Mouse (Mus musculus) bone marrow macrophage, adult 2 months (primary cell): ENCODE data around the gene Tgtp2.

Experiments used
- CTCF ChIP-seq: IDR thresholded peaks from 2 replicates; pipeline ENCODE4 v1.5.1; 2012; ENCODE audit warnings: low read depth, mild to moderate bottlenecking, low read length, moderate library complexity
- POLR2A ChIP-seq: IDR thresholded peaks from 2 replicates; pipeline ENCODE4 v1.6.1; 2012; ENCODE audit warnings: mild to moderate bottlenecking, low read depth, low read length, borderline replicate concordance

DNA sequence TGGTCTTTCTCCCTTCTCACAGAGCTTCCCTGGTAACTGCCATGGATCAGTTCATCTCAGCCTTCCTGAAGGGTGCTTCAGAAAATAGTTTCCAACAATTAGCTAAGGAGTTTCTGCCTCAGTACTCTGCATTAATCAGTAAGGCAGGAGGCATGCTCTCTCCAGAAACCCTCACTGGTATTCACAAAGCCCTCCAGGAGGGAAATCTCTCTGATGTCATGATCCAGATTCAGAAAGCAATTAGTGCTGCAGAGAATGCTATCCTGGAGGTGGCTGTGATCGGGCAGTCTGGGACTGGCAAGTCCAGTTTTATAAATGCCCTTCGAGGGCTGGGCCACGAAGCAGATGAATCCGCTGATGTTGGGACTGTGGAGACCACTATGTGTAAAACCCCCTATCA lies 31.4 kb upstream of the Tgtp2 start:
- TF ChIP-seq CTCF = no peak
- no peak for TF ChIP-seq POLR2A
